Mouse (Mus musculus) heart, adult 8-10 months (tissue): ENCODE measurements around the gene Tmc8. TPM values are rescaled to one million over a fixed set of nuclear protein-coding genes. Genes with fewer than 3 reads are reported as not detected.
"Not testable (repeated sequence)": the region's sequence is repeated elsewhere in the genome, so short reads cannot be mapped to it uniquely, and the experiment has no call there.

Source experiments
- DNase-seq: peaks from one replicate; pipeline ENCODE4 v3.0.0; 2022; ENCODE audit warnings: low spot score
- total RNA-seq, 4 experiments: library from RNA; stranded (reverse); gene quantifications; 2 replicates each; pipeline ENCODE4 v1.2.4; 2022

Gene Tmc8
- total RNA-seq, 4 experiments from 2014 or later, result 2.3 to 4.4 (median 3.6) TPM

DNA sequence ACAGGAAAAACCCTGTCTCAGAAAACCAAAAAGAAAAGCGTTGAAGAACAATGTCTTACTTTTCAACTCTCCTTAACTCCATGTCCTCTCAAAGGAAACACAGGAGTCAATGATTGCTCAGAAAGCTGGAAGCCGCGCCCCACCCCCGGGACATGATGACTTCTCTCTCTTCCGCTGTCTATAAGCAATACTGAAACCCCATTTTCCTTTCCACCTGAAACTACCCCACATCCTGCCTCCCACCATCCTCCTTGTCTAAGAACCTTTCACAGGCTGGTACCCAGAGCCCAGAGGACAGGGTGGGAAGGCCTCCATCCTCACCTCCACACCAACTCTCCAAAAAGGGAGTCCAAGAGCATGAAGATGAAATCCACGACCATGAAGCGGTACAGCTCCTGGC, 9.5 kb upstream of the Tmc8 start:
- DNase-seq, result no peak

DNA sequence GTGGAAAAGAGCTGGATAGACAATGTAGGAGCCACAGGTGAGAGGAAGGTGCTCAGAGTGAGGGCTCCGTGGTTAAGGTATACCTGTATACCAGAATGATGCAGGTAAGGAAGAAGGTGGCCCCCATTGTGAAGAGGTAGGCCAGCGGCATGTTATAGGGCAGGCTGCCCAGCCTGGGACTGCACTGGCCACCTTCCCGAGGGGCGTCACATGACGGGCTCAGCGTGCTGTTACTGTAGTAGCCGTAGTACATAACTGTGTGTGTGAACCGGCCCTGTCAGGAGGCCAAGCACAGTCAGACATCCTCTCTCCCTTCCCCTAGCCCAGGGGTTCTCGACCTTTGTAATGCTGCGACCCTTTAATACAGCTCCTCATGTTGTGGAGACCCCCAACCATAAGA, 7.0 kb upstream of the Tmc8 start:
- peak; percentile 25 for DNase-seq

DNA sequence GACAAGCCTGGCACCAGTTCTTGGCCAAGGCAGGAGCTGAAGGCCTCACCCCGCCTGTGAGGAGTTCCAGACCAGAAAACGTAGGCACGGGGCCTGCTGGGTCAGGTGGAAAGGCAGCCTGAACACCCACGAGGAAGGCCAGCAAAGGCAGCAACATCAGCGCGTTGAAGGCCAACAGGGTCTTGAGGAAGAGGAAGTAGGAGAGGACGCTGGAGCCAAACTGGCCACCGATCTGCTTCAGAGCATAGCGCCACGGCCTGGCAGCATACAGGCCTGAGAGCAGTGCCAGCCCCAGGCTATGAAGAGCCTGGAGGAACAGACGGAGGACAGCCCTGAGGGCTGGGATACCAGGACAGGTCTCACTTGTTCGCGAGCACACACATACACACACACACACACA, 6.3 kb upstream of the Tmc8 start:
- DNase-seq, result no peak

DNA sequence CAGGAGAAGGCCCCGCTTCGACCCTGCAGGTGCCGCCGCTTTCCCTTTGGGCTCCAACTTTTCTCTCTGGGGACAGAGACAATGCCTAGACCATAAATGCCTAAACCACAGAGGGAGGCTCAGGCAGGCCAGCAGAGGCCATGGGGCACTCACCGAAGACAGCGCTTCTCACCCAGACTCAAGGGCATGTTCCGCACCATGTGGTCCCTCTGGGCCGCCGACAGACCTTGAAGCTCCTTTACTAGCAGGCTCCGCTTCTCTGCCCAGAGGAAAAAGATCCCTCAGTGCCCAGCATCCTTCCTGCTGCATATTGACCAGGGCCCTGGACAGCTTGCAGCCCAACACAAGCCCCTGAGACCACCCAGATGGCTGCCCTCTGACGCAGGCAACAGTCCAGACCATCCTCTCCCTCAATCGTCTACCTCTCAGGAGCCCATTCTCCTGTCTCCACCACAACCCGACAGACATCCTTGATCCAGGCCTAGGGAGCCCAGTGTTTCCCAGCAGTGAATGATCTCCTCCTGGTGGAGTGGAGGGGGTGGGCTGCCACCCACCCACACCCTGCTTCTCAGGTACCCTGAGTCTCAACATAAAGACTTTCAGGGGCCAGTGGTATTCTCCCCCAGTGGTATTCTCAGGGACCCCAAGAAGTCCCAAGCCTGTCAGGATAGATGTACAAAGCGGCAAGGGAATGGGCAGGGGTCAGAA, 5.6 kb upstream of the Tmc8 start:
- DNase-seq, result no peak

DNA sequence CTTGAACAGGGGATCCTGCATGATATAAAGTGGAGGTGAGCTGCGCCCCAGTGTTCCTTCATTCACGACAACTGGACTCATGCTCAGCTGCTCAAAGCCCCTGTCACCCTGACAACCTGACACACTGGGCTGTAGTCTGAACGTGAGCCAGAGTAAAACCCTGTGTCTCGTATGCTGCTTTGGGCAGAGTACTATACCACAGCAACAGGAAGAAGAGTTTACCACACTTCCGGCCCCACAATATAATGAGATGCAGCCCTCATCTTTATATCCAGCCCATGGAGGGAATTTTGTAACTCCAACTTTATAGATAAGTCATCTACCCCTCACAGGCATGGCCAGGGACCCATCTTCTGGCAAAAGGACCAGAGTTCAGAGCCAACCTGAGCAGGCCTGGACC, 4.8 kb upstream of the Tmc8 start:
- DNase-seq, result no peak

DNA sequence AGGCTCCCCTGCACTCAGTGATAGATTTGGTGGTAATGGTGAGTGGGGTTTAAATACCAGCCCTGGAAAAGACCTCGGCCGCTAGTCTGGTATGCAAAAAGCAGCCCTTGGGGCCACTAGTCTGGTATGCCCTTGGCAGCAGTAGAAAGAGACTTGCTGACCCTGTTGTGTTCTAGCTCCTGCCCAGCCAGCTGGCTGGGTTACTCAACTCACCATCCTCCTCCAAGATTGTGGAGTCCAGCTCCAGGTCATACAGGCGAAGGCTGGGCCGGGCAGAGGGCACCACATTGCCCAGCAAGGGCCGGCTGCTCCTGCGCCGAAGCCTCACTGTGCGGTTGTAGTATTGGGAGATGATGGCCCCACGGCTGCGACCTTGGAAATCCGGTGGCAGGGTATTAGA, 3.8 kb upstream of the Tmc8 start:
- DNase-seq, result no peak

DNA sequence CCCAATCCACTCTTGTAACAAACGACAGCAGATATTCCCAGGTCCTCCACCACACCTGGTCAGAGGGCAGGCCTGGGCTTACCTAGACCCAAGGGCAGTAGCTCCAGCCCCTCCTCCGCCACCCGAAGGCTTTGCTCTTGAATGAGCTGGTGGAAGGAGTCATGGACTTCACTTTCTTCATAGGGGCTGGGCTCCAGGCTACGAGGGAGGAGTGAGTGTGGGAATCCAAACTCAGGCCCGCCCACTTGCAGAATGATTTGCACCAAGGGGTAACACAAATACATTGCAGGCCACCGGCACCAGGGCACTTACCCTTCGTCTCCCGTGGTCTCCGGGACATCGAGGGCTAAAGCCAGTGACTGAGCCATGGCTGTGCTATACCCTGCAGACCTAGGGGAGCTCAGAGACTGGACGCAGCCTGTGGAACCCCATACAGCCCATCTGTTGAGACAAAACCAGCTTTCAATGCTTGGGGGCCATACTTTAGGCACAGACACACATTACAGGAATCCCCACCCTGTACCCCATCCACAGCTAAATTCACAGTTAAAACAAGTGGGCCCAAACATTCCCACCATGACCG, 2.9 kb upstream of the Tmc8 start:
- DNase-seq, result no peak

DNA sequence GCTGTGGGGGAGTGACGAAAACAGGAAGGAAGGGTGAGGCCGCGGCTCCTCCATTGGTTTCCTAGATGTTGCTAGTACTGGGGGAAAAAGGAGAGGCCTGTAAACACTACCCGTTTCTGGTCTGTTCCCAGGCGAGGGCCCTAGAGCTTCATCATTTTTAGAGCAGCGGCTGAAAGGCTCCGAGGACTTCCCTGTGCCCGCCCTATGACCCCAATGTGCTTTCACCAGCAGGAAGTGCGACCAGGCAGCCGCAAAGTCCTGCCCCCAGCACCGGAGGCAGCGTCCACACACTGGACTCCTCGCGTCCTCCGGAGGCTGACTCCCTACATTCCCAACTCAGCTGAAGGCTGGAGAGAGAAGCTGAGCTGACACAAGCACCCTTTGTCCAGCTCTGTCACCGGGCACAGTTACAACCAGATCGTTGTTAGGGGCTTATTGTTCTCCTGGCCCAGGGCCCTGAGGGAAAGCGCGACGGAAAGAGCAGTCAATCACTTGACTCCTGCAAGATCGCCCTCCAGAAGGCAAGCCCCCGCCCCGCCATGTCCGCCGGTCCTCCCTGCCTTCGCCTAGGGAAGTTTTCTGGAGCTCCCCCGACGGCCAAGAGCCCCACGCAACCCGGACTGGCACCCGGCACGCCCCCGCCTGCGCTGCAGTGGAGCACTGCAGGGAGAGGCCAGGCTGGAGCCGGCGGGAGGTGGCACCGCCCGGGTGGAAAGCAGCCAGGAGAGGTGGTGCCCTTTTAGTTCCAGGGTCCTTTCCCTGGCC, 2.3 kb upstream of the Tmc8 start:
- peak; percentile 84 for DNase-seq

DNA sequence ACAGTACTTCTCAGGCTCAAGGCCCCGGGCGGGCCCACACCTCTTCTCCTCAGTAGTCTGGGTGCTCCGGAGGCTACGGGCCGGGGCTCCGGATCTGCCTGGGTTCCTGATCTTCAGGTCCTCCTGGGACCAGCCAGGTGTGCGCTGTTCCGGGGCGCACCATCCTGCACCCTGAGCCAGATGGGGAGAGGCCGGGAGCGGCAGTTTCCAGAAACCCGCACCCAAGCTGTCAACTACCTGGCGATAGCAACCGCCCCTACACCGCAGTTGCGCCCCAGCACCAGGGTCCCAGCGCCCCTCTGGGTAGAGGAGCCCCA, 1.7 kb upstream of the Tmc8 start:
- no peak for DNase-seq

DNA sequence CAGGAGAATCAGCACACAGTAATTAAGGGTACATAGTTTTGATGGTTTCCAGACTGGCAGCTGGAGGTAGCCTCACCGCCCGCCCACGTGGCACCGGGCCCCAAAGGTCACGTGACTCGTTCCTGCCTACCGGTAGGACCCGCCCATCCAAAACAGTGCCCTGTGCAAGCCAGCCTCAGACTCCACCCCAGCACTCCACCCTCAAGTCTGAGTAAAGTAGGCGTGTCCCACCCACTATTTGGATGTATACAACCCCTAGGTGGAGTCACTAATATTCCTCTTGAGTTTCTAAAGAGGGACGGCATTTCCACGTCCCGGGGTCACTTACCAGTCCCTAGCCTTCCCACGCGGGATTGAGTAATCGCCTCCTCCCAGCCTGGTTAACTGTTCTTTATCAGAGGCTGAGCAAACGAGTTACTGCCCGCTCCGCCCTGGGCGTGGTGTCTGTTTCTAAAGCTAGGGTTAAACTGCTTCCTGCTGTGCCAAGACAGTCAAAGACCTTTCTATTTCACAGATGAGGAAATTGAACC, 1.2 kb upstream of the Tmc8 start:
- DNase-seq, result peak; percentile 89

DNA sequence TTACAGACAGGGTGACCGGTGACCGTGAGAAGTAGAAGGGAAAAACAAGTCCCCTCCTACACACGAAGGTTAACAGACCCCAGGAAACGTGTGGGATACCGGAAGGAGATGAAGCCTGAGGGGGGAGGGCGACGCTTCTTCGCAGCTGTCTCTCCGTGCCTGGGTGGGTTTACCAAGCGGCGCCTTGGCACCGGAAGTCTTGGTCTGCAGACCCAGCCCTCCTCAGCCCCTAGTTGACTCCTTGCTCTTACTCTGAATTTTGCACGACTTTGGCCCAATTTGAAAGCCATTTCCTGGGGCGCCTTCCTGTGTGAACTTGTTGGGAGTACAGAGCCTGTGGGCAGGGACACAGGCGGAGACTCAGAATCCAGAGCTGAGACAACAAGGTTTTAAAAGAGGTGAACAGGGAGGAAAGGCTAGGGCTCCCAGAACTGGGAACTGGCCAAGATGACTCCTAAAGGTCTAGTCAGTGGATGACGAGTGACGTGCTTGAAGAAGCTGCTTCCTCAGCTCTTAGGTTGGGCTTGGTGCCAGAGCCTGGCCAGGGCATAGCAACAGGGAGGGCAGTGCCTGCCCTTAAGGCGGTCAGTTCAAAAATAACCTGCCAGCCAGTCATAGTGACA, 566 bp upstream of the Tmc8 start:
- peak; percentile 77 for DNase-seq

DNA sequence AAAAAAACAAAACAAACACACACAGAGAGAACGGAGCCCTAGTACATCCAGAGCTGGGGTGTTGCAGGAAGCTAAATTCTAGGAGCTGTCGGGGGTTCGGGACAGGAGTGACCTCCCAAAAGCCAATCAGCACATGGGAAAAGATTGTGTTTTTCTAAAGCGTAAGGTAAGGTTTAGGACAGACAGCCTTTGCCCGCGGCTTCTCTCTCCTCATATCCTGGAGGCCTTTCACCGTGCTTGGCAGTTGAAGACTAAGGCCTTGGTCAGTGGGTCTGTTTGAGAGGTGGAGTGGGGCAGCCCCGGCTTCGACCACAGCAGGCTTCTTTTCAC, 794 bp downstream of the Tmc8 start:
- no peak for DNase-seq

DNA sequence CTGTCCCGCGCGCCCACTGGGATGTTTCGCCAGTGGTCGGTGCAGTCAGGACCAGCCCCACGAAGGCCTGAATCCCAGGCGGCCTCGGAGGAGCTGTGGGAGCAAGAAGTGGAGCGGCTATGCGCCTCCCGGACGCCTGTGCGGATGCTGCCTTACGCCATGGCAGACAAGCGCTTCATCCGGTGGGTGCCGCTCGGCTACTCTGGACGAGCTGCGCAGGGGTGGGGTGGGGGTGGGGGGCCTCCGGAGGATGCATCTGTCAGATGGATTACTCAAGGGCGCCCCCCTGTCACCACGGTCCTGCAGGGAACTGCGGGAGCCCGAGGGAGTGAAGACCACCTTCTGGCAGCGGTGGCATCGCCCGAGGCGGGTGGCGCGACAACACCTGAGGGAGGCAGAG, 1.2 kb downstream of the Tmc8 start:
- DNase-seq, result peak; percentile 59

DNA sequence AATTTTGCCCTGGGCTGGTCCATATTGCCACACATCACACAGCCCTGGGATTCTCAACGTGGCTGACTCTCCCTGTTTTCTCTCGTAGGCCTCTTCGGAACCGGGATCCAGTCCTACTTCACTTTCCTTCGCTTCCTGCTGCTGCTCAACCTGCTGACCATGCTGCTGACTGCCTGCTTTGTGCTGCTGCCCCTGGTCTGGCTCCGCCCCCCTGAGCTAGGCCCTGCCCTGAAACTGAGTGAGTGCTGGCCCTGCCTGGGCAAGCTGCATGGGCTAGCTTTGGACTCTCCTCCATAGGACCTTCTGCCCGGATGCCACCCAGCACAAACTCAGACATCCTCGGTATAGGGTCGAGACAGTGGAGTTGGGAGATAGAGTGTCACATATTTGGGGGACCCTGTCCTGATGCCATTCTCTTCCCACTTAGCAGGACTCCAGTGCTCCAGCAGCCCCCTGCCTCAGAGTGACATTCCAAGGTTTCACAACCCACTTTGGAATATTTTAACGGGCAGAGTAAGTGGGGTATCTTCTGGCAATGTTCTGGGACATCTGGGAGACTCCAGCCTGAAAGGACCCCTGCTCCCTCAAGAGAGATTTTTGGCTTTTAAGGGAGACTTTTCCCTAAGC, 1.9 kb downstream of the Tmc8 start:
- no peak for DNase-seq

DNA sequence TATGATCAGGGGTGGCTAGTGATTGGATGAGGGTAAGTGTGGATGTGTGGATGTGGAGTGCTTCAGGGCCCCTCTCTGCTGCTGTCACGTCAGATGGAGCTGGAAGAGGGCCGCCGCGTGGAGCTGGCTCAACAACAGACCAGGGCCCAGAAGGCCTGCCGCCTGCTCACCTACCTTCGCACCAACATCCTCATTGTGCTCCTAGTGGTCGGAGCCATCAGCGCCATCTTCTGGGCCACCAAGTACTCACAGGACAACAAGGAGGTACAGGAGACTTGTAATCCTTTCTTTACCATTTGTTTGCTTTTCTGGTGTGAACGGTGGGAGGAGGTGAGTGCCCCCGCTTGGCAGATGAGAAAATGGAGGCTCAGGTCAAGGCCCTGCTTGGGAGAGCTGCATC, 4.4 kb downstream of the Tmc8 start:
- DNase-seq, result no peak

DNA sequence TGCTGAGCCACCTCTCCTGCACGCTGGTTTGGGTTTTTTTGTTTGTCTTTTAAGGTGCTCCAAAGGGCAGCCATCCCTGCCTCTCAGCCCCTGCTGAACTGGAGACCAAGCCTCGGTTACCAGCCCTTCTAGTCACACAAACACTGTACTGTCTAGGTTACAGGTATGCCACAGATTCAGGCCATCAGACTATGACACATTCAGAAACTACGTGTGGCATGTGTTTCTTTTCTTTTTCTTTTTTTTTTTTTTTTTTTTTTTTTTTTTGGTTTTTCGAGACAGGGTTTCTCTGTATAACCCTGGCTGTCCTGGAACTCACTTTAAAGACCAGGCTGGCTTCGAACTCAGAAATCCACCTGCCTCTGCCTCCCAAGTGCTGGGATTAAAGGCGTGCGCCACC, 6.6 kb downstream of the Tmc8 start:
- not testable (repeated sequence) for DNase-seq

DNA sequence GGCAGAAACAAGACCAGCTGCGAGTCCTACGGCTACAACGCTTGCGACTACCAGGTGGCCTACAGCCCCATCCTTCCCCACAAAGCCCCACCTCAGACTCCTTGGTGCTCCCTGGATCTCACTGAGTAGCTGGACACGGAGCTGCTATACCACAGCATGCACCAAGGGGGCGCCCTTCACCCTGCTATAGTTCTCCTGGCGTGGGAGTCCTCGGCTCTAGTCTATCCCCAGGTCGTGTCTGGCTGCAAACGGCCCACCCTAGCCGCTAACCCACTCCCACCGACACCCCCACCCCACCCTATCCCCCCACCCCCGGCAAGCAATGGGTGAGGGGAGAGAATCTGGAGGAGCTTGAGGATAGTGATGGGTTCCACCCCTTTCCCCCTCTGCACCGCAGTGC, 8.4 kb downstream of the Tmc8 start:
- DNase-seq, result peak; percentile 62

DNA sequence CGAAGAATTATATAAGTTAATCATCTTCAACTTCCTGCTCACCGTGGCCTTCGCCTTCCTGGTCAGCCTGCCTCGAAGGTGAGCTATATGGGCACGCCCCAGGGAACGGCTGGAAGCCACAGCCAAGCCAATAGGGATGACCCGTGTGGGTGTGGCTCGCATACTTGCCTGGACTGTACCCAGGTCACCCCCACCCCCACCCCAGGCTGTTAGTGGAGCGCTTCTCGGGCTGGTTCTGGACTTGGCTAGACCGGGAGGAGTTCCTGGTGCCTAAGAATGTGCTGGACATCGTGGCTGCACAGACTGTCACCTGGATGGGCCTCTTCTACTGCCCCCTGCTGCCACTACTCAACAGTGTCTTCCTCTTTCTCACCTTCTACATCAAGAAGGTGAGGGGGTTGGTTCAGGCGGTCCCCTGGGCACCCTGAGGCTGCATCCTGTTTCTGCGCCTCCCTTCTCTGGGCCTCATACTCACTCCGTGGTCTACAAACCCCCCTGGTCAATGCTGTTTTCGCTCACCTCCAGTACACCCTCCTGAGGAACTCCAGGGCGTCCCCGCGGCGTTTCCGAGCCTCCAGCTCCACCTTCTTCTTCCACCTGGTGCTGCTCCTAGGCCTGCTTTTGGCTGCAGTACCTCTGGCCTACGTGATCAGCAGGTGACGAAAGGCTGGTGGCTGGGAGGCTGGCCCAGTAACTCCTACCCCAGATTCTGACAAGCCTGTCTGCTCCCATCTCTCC, 9.0 kb downstream of the Tmc8 start:
- no peak for DNase-seq

DNA sequence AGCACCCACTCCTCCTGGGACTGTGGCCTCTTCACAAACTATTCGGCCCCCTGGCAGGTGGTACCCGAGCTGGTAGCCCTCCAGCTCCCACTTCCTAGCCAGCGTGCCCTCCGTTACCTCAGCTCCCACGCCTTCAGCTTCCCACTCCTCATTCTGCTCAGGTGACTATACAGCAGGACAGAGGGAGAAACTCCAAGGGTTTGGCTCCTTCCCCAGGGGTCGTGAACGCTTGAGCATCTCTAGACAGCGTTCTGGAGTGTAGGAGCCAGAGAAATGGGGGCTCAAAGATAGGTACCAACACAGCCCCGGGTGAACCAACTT, 9.5 kb downstream of the Tmc8 start:
- DNase-seq, result no peak

DNA sequence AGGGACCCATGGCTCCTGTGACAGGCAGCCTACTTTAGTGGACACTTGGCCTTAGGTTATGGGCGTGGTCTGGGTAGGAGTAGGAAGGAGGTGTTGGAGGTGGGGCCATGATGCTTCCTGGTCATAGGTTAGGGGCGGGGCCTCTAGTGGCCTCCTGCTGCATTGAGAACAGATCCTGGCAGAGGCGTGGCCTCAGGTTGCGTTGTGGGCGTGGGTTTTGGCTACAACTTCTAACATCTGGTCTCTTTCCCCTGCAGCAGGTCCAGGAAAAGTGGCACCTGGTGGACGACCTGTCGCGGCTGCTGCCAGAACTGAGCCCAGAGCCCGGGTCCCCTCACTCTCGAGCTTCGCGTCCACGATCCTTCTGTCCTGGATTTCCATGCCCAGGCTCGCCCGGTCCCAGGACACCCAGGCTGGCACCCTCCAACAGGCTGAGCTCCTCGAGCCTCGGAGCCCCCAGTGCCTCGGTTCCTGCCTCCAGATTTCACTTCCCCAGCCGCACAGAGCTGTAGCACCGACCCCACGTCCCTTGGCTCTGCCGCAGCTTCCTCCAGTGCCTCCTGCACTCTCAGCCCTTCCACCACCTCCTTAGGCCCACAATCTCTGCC, 10.5 kb downstream of the Tmc8 start:
- no peak for DNase-seq

DNA sequence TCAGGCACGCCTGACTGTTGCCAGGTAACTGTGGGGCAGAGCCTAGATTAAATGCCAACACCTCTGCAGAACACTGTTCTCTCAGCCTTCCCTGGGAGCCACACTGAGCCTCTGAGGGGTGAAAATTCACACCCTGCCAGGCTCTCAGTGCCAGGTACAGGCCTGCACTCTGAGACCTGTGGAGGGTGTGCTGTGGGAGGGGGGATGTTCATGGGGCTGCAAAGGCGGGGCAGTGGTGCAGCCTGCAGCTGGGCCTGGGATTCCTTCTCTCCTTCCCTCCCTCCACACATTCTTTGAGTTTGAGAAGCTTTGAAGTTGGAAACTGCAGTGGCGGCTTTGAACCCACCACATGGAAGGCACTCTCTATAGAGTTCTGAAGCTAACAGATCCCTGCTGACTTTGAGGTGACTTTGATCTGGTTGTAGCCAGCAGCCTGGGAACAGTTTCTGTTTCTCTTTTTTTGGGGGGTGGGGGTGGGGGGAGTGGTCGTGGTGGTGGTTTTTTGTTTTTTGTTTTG, 12.2 kb downstream of the Tmc8 start:
- no peak for DNase-seq
